21 mouse cellular contexts compared by ENCODE assay signal in the genomic region with DNA sequence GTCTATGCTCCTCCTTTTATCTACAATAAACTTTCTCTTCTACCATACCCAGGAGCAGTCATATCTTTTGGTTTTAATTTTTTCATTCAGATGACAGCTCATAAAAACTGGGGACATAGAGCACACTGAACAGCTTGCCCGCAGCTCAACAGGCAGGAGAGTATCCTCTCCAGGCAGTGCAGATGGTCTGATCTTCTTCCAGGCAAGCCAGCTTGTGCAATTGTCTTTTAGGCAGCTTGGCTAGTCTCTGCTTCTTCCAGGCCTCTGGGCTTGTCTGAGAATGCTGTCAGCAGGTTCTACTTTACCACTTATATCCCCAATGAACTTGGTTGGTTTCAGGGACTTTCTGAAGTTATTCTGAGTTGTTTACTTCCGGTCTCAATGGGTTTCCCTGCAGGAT. TPM values are rescaled to one million over a fixed set of nuclear protein-coding genes. Genes with fewer than 3 reads are reported as not detected.
DNase-seq lines count a peak whose midpoint lies in the region; ATAC-seq and TF ChIP-seq lines count a peak whose summit lies in the region.
"Had no signal": no experiment of that assay in that cellular context is flagged by ENCODE, and none has a peak within 500 bp of the region (broad histone marks: within the 10 kb centered on the region; RNA-seq: fewer than 3 reads in every experiment).

No protein-coding gene starts in this region.

- TF ChIP-seq CTCF in stomach, postnatal 0 days (IDR thresholded peaks at IDR 0.05; ENCODE audit: low read depth): no peak

- no peak overlapping the region for H3K27ac ChIP-seq in midbrain, embryonic 14.5 days (replicated peaks; ENCODE audit: low read depth, low read length)
- no peak overlapping the region for H3K27ac ChIP-seq in stomach, postnatal 0 days (replicated peaks)
- H3K27ac ChIP-seq: liver, embryonic 12.5 days; lung, embryonic 15.5 days; midbrain, embryonic 12.5 days had no signal

- H3K4me3 ChIP-seq in midbrain, embryonic 14.5 days (replicated peaks; ENCODE audit: low read depth, low read length): no peak overlapping the region
- H3K4me3 ChIP-seq in stomach, postnatal 0 days (ENCODE audit: low read depth, low read length): no peak overlapping the region
- H3K4me3 ChIP-seq: liver, embryonic 12.5 days; lung, embryonic 15.5 days; midbrain, embryonic 12.5 days had no signal

- H3K36me3 ChIP-seq in midbrain, embryonic 14.5 days (ENCODE audit: control insufficient read depth, insufficient read depth, low read length): no peaks in the 10 kb centered on the region
- no peaks in the 10 kb centered on the region for H3K36me3 ChIP-seq in stomach, postnatal 0 days (ENCODE audit: control insufficient read depth, insufficient read depth, low read length)
- H3K36me3 ChIP-seq: liver, embryonic 12.5 days; lung, embryonic 15.5 days; midbrain, embryonic 12.5 days had no signal

- H3K9ac ChIP-seq in midbrain, embryonic 14.5 days (replicated peaks; ENCODE audit: low read length): no peak overlapping the region
- no peak overlapping the region for H3K9ac ChIP-seq in stomach, postnatal 0 days (ENCODE audit: low read length)
- H3K9ac ChIP-seq: liver, embryonic 12.5 days; lung, embryonic 15.5 days; midbrain, embryonic 12.5 days had no signal

- WGBS in midbrain, embryonic 14.5 days: 89% methylated on average over 2 of the region's 2 CpGs
- 80% methylated on average over 2 of the region's 2 CpGs for WGBS in stomach, postnatal 0 days

- no peaks in the 10 kb centered on the region for H3K27me3 ChIP-seq in midbrain, embryonic 14.5 days (ENCODE audit: control insufficient read depth, insufficient read depth, low read length)
- no peaks in the 10 kb centered on the region for H3K27me3 ChIP-seq in stomach, postnatal 0 days (ENCODE audit: control insufficient read depth, insufficient read depth, low read length)
- H3K27me3 ChIP-seq: liver, embryonic 12.5 days; lung, embryonic 15.5 days; midbrain, embryonic 12.5 days had no signal

- H3K4me2 ChIP-seq in midbrain, embryonic 14.5 days (ENCODE audit: low read length): no peak overlapping the region
- no peak overlapping the region for H3K4me2 ChIP-seq in stomach, postnatal 0 days (replicated peaks; ENCODE audit: low read depth)
- H3K4me2 ChIP-seq: heart, embryonic 11.5 days; liver, embryonic 12.5 days; lung, embryonic 15.5 days; midbrain, embryonic 12.5 days had no signal

- DNase-seq in gastrocnemius, postnatal 25 days: peak; percentile 10
- DNase-seq in gastrocnemius, adult 8-10 months (ENCODE audit: low spot score in 2 of 2): no peak
- peak; percentile 41 for DNase-seq in induced T-regulatory cell, adult 2 months (ENCODE audit: low read depth)
- peak; percentile 20 for DNase-seq in layer of hippocampus, adult 9-10 months (ENCODE audit: low spot score)
- peak; percentile 5 for DNase-seq in right cerebral cortex, postnatal 25 days
- DNase-seq in midbrain, embryonic 14.5 days: no peak
- no peak for DNase-seq in stomach, postnatal 0 days (ENCODE audit: low spot score)
- DNase-seq: adrenal gland, postnatal 14 days; B cell, adult 2 months; kidney, adult 18-20 months; kidney, postnatal 14 days had no signal

- no peaks in the 10 kb centered on the region for H3K9me3 ChIP-seq in midbrain, embryonic 14.5 days (ENCODE audit: control insufficient read depth, low read length)
- no peaks in the 10 kb centered on the region for H3K9me3 ChIP-seq in stomach, postnatal 0 days (ENCODE audit: control insufficient read depth, low read length)
- H3K9me3 ChIP-seq: liver, embryonic 12.5 days; lung, embryonic 15.5 days; midbrain, embryonic 12.5 days had no signal

- TF ChIP-seq EP300 in stomach, postnatal 0 days (optimal IDR thresholded peaks at IDR 0.05): no peak

- no peaks in the 10 kb centered on the region for H3K4me1 ChIP-seq in midbrain, embryonic 14.5 days (ENCODE audit: control insufficient read depth, insufficient read depth, low read length)
- H3K4me1 ChIP-seq in stomach, postnatal 0 days (replicated peaks; ENCODE audit: control insufficient read depth, insufficient read depth): no peaks in the 10 kb centered on the region
- H3K4me1 ChIP-seq: liver, embryonic 12.5 days; lung, embryonic 15.5 days; midbrain, embryonic 12.5 days had no signal

- ATAC-seq in midbrain, embryonic 14.5 days (ENCODE audit: low FRiP score, low TSS enrichment): no peak
- no peak for ATAC-seq in stomach, postnatal 0 days (ENCODE audit: low FRiP score, low TSS enrichment)
- ATAC-seq: hindbrain, embryonic 16.5 days; liver, embryonic 12.5 days had no signal

RNA-seq across cellular contexts. Expression of gene Ifng, which starts 35.9 kb away (rescaled TPM):
- not detected for total RNA-seq in gastrocnemius, postnatal 25 days (2021)
- not detected for total RNA-seq in gastrocnemius, adult 8-10 months (2022)
- polyA plus RNA-seq in midbrain, embryonic 14.5 days (2014; fragmentation: Nextera tagmentation; extraction: Ambion mirVana): not detected in 2 replicates
- polyA plus RNA-seq in stomach, postnatal 0 days (2015; fragmentation: Nextera tagmentation; extraction: Ambion mirVana): not detected in 2 replicates
- total RNA-seq: adrenal gland, postnatal 14 days; heart, postnatal 25 days; left cerebral cortex, postnatal 36 days had no signal
- polyA plus RNA-seq: cerebellum, adult 2 months; embryonic facial prominence, embryonic 14.5 days; gonadal fat pad, adult 2 months; heart, embryonic 11.5 days; hindbrain, embryonic 16.5 days; liver, embryonic 12.5 days; lung, embryonic 15.5 days; midbrain, embryonic 12.5 days had no signal

Comparison
In these comparisons a context has a peak if more than half of its experiments do, and no peak if none do; other contexts are left out.
1. DNase-seq: peak in gastrocnemius, postnatal 25 days (single experiment), induced T-regulatory cell, adult 2 months (single experiment), layer of hippocampus, adult 9-10 months (single experiment) and right cerebral cortex, postnatal 25 days (single experiment); none in gastrocnemius, adult 8-10 months (0 of 2), midbrain, embryonic 14.5 days (single experiment) and stomach, postnatal 0 days (single experiment).